Mouse (Mus musculus) heart, embryonic 10.5 days (tissue): ENCODE measurements at regions not wholly inside any gene's neighbourhood (a gene's known extent, or its start where the extent isn't known, plus 50 kb on each side); places are given as distances from the start of the nearest gene placed in this dataset.
A peak's percentile ranks its signal among the peaks of the same experiment; 100 is the strongest.
"Not testable (repeated sequence)": the region's sequence is repeated elsewhere in the genome, so short reads cannot be mapped to it uniquely, and the experiment has no call there.

Experiments used
- DNase-seq: peaks from one replicate; pipeline ENCODE4 v3.0.0-alpha.2; 2017; ENCODE audit warnings: low spot score
- H3K27ac ChIP-seq: fragments of 300-500 bp; sonication (generic); 2 replicates; pipeline ENCODE4 v1.5.1; 2016; ENCODE audit warnings: mild to moderate bottlenecking
- H3K27me3 ChIP-seq: fragments of 300-500 bp; sonication (generic); 2 replicates; pipeline ENCODE4 v1.6.1; 2016; ENCODE audit warnings: mild to moderate bottlenecking; ENCODE audit not compliant: poor library complexity, insufficient read depth, severe bottlenecking
- H3K36me3 ChIP-seq: fragments of 300-500 bp; sonication (generic); 2 replicates; pipeline ENCODE4 v1.6.1; 2016; ENCODE audit warnings: mild to moderate bottlenecking, moderate library complexity
- H3K4me1 ChIP-seq: fragments of 300-500 bp; sonication (generic); 2 replicates; pipeline ENCODE4 v1.6.1; 2016; ENCODE audit warnings: mild to moderate bottlenecking
- H3K4me3 ChIP-seq: fragments of 300-500 bp; sonication (generic); 2 replicates; pipeline ENCODE4 v1.5.1; 2016; ENCODE audit warnings: mild to moderate bottlenecking, moderate library complexity
- H3K9me3 ChIP-seq: fragments of 300-500 bp; sonication (generic); 2 replicates; pipeline ENCODE4 v1.6.1; 2016; ENCODE audit warnings: mild to moderate bottlenecking, moderate library complexity
- WGBS: fragments of 180-500 bp; shearing (Covaris S2); methylation state at CpG from one replicate; pipeline ENCODE4 v1.1.7; 2016; 5-methylcytosine and 5-hydroxymethylcytosine counted together

DNA sequence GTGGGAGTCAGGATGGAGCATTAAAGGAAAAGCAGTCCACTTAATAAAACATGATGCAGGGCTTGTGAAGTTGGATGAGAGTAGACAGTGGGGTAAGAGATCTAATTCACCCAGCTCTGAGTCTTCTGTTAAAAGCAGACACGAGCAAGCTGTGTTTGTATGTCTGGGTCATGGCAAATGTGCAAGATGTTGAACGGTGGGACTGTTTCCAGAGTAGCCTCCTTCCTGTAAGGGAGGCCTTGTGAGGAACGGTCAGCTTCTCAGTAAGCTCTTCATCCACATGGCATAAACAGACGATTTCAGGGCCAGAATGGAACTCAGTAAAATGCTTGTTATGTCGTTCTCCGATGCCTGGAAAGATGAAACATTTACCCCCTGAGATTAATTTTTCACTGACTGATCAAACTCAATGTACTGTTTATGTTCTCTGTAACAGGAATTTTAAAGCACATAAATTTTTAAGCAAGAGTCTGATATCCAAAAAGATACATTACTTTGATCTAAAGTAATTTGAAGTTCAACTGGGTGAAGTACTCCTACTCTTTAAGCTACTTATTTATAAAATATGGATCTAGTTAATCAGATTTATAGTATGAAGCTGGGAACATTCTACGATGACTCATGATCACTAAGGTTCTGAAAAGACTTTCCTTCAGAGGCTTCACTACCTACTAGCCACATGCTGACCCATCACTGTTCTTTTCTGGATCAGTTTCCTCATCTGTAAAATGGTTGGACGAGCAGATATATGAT lies 130.6 kb downstream of the Mterf1b start:
- H3K27ac ChIP-seq: no peak overlapping the region; the same call in 1 of the 2 replicates
- DNase-seq: no peak
- 85% methylated on average over 8 of the region's 8 CpGs for WGBS
- H3K4me1 ChIP-seq: peaks cover 23% of the 10 kb centered on the region
- no peak overlapping the region for H3K4me3 ChIP-seq
- peaks cover 10% of the 10 kb centered on the region; the same call in 1 of the 2 replicates for H3K36me3 ChIP-seq
- peaks cover 6% of the 10 kb centered on the region; the same call in 1 of the 2 replicates for H3K9me3 ChIP-seq
- H3K27me3 ChIP-seq: no peaks in the 10 kb centered on the region

- H3K27me3 ChIP-seq: no peaks in the 10 kb centered on the region
- H3K27ac ChIP-seq: no peak overlapping the region
- WGBS: 83% methylated on average over 2 of the region's 2 CpGs
- H3K4me1 ChIP-seq: peaks cover 23% of the 10 kb centered on the region
- no peak overlapping the region for H3K4me3 ChIP-seq
- peaks cover 10% of the 10 kb centered on the region; the same call in 1 of the 2 replicates for H3K36me3 ChIP-seq
- peaks cover 6% of the 10 kb centered on the region; the same call in 1 of the 2 replicates for H3K9me3 ChIP-seq
- no peak for DNase-seq
Observed at GRCm38 (mm10) chr5:4323387-4323704, 131.2 kb downstream of the Mterf1b start.

DNA sequence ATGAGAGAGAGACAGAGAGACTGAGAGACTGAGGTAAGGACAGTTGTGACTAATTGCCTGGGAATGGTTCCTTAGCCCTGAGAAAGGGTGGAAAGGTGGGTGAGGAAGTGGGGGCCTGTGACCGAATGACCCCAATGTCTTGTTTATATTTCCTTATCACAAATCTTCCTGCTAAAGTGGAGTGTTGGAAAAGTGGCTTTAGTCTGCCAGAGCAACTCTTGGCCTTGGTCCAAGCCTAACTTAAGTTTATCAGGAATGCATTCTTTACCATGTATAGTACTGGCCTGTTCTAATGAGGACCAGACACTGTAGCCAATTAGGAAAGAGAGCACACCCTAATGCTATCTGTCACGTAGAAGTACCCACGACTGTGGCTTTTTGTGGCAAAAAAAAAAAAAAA lies 133.6 kb downstream of the Mterf1b start:
- peak; percentile 90 for DNase-seq
- Histone ChIP-seq H3K9me3 (no peaks in the 10 kb centered on the region), H3K4me1 (peaks cover 23% of the 10 kb centered on the region), H3K27ac (peak overlapping the region; percentile 86), H3K27me3 (no peaks in the 10 kb centered on the region), H3K36me3 (no peaks in the 10 kb centered on the region), H3K4me3 (no peak overlapping the region)
- 3% methylated on average over 3 of the region's 3 CpGs for WGBS

- Histone ChIP-seq H3K27ac (peak overlapping the region; percentile 86), H3K27me3 (no peaks in the 10 kb centered on the region), H3K4me1 (peaks cover 23% of the 10 kb centered on the region), H3K9me3 (no peaks in the 10 kb centered on the region), H3K36me3 (no peaks in the 10 kb centered on the region), H3K4me3 (no peak overlapping the region)
- 19% methylated on average over 8 of the region's 8 CpGs for WGBS
- DNase-seq: no peak
Observed at GRCm38 (mm10) chr5:4326309-4327014, 134.3 kb downstream of the Mterf1b start.

DNA sequence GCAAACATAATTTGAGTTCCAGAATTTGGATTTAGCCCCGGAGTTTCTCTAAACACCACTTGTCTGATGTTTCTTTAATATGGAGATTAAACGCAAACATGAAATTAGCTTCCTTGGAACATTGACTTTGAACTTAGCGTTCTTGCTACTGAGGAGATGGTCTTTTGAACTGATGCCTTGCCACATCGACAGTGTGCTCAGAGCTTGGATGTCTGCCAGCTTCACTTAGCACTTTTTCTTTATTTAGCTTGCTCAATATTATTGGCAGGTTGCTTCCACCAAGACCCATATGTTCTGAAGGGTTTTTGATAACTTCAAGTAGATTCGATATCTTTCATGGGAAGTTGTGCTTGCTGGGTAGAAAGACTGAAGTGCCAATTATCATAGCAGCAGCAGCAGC lies 143.5 kb downstream of the Mterf1b start:
- WGBS: 60% methylated on average over 5 of the region's 5 CpGs
- H3K9me3 ChIP-seq: 0 out of 2 replicates have a peak, but pooled peaks cover 2% of the 10 kb centered on the region
- H3K36me3 ChIP-seq: no peaks in the 10 kb centered on the region
- no peak overlapping the region for H3K4me3 ChIP-seq
- no peak overlapping the region for H3K27ac ChIP-seq
- H3K27me3 ChIP-seq: no peaks in the 10 kb centered on the region
- no peaks in the 10 kb centered on the region for H3K4me1 ChIP-seq
- no peak for DNase-seq

DNA sequence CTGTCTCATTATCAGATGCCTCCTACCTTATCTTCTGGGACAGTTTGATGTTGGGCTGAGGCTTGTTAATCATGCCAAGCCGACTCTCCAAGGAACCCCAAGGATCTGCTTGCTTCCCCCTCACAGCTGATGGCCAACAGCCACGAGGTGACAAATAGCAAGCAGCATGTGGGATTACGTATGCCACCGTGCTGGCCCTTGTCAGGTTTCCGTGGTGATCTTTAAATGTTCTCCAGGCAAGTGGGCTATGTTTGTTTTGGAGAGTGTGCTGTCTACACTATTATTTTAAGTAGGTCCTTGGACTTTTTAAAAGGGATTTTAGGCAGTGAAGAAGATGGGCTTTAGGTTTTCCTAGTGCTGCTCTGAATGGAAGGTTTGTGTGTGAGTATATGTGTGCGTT lies 149.8 kb downstream of the Mterf1b start:
- H3K9me3 ChIP-seq: no peaks in the 10 kb centered on the region
- no peak overlapping the region for H3K4me3 ChIP-seq
- no peaks in the 10 kb centered on the region for H3K27me3 ChIP-seq
- no peak for DNase-seq
- H3K4me1 ChIP-seq: peaks cover 8% of the 10 kb centered on the region; the same call in 1 of the 2 replicates
- H3K27ac ChIP-seq: no peak overlapping the region
- no peaks in the 10 kb centered on the region for H3K36me3 ChIP-seq
- WGBS: 21% methylated on average over 6 of the region's 6 CpGs

DNA sequence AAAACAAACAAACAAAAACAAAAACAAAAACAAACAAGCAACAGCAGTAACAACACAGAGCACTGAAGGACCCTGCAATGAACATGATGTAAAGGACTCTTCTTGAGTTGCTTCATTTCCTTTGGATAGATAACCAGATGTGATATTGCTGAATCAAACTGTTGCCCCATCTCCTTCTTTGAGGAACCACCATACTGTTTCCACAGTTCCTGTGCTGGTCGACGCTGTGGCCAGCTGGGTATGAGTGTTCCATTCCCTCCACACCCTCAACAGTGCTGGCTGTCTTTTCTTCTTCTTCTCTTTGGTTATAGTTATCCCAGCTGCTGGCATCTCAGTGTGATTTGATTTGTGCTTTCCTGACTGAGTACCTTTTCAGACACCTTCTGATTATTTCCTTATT lies 152.3 kb downstream of the Mterf1b start:
- no peaks in the 10 kb centered on the region for H3K27me3 ChIP-seq
- H3K9me3 ChIP-seq: no peaks in the 10 kb centered on the region
- H3K4me1 ChIP-seq: peaks cover 8% of the 10 kb centered on the region; the same call in 1 of the 2 replicates
- no peak overlapping the region for H3K4me3 ChIP-seq
- no peak overlapping the region for H3K27ac ChIP-seq
- H3K36me3 ChIP-seq: no peaks in the 10 kb centered on the region
- WGBS: 93% methylated on average over 2 of the region's 2 CpGs
- DNase-seq: no peak

DNA sequence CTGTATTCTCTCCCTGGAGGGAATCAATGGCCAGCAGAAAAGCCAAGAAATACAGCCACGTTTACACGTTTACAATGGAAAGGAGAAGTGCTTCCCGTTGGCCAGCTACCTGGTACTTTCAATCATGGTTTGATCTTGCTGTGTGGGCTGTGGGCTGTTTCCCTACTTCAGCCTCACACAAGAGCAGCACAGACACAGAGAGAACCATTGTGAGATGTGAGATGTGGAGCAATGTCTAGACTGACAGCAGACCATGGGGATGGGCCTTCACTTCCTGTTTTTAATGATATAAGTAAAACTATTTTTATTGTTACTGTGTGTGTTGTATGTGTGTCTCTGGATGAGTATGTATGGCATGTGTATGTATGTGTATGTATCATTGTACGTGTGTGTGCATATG lies 156.2 kb downstream of the Mterf1b start:
- H3K4me3 ChIP-seq: no peak overlapping the region
- no peak for DNase-seq
- no peaks in the 10 kb centered on the region for H3K36me3 ChIP-seq
- 78% methylated on average over 4 of the region's 4 CpGs for WGBS
- no peak overlapping the region for H3K27ac ChIP-seq
- no peaks in the 10 kb centered on the region for H3K27me3 ChIP-seq
- H3K9me3 ChIP-seq: no peaks in the 10 kb centered on the region
- no peaks in the 10 kb centered on the region for H3K4me1 ChIP-seq

GRCm38 (mm10) chr5:4349943-4350342 lies 157.8 kb downstream of the Mterf1b start:
- Histone ChIP-seq H3K4me3 (no peak overlapping the region), H3K27me3 (no peaks in the 10 kb centered on the region), H3K27ac (no peak overlapping the region), H3K36me3 (no peaks in the 10 kb centered on the region), H3K9me3 (no peaks in the 10 kb centered on the region), H3K4me1 (no peaks in the 10 kb centered on the region)
- 72% methylated on average over 2 of the region's 2 CpGs for WGBS
- DNase-seq: no peak

DNA sequence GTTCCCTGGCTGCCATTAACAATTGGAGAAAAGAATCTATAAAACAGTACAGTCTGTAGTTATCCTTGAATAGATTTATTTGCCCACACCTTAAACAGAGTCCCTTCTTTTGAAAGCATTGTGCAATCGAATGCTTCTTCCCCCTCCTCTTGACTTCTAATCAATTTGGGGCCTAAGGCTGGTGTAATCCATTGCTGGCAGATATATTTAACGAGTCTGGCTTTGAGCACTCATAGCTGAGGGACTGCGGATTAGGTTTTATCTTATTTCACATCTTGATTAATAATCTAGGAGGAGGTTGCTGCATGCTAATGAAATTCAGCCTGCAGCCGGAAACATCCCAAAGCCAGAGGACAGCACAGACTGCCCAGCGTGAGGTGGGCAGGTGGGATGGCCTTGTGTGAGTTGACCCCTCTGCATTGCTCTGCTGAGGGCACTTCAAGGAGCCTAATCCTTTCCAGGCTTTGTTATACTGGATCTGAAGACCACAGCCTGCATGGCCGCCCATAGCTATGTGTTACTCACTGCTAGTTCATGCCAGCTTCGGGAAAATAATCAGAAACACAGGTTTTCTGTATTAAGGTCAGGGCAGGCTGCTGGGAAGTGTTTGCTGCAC lies 163.6 kb downstream of the Mterf1b start:
- Histone ChIP-seq H3K36me3 (no peaks in the 10 kb centered on the region), H3K4me1 (peaks cover 5% of the 10 kb centered on the region; the same call in 1 of the 2 replicates), H3K27ac (no peak overlapping the region), H3K27me3 (no peaks in the 10 kb centered on the region), H3K4me3 (no peak overlapping the region), H3K9me3 (no peaks in the 10 kb centered on the region)
- no peak for DNase-seq
- 70% methylated on average over 7 of the region's 7 CpGs for WGBS

DNA sequence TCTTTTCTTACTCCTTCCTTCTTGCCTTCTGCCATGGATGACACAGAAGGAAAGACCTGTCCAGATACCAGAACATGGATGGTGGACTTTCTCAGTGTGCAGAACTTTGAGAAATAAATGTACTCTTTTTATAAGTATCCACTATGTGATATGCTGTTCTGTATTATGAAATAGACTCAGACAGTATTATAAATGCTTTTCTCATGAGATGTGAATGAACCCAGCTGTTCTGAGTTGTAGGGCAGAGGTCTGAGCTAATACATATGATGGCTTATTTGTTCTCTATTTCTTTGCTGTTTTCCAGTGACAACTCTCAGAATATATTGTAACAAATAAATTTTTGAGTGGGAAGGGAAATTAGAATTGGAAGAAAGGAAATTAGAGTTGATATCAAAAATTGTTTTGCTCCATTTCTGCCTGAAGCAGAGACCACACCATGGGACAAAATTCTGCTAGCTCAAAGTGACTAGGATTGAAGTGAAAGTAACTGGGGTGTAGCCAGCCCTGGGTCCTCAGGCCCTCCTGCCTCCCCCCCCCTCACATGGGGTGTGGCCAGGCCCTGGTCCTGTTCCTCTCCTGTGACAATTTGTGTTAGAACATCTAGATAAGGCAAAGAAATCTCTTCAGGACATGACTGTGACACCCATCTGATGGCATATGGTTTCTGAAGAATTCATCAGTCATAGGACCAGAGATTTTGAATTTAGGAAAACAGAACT lies 164.5 kb downstream of the Mterf1b start:
- DNase-seq, H3K4me1 ChIP-seq: not testable (repeated sequence)

GRCm38 (mm10) chr5:4361547-4361946 lies 169.4 kb downstream of the Mterf1b start:
- H3K36me3 ChIP-seq, H3K4me1 ChIP-seq, H3K4me3 ChIP-seq, DNase-seq, H3K9me3 ChIP-seq, H3K27me3 ChIP-seq, H3K27ac ChIP-seq: not testable (repeated sequence)
- 77% methylated on average over 6 of the region's 6 CpGs for WGBS

More for the DNA sequence above, 164.5 kb downstream of the Mterf1b start:
- H3K9me3 ChIP-seq, H3K27me3 ChIP-seq, H3K27ac ChIP-seq, H3K36me3 ChIP-seq, H3K4me3 ChIP-seq: not testable (repeated sequence)

GRCm38 (mm10) chr5:4384719-4385118 lies 192.6 kb downstream of the Mterf1b start:
- H3K4me3 ChIP-seq, H3K36me3 ChIP-seq, H3K27me3 ChIP-seq, H3K9me3 ChIP-seq, H3K4me1 ChIP-seq, DNase-seq, H3K27ac ChIP-seq: not testable (repeated sequence)
- 69% methylated on average over 7 of the region's 7 CpGs for WGBS
